Mouse (Mus musculus) cerebellum, postnatal 10 days (tissue): ENCODE measurements around the gene Zfp148.
"Not testable (repeated sequence)": the region's sequence is repeated elsewhere in the genome, so short reads cannot be mapped to it uniquely, and the experiment has no call there.

Experiments used
- DNase-seq, 2 experiments: peaks; one replicate each; pipeline ENCODE4 v3.0.0; 2021; ENCODE audit warnings: mixed read lengths in 2 of 2

Zfp148 gene

DNA sequence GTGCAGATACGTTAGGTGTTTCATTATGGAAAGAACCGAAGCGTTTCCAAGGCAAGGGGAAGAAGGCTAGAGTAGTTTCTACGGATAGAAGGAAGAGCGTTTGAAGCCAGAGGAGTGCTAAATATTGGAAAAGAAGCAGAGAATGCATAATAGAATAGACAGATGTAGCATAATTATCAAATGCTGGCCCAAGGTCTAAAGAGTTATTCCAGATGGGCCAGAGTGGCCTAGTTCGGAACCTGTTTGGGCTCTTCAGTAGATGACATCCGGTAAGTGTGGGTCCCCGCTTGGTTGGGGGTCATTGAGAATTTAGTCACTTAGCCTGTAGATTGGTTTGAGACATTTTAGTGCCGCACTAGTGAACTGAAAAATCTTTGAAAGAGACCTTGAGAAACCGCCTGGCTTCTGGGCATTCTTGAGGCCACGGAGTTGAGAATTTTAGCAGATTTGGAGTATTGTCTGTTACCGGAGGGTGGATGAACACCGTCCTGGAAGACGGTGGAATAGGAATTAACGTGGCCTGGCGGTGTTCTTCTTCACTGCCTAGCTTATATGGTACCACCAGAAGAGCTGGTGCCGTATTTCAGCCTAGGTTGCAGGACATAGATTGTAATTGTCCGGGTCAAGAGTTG is 1.1 kb downstream of the Zfp148 start:
- peak; percentile 15 to 49 for DNase-seq

DNA sequence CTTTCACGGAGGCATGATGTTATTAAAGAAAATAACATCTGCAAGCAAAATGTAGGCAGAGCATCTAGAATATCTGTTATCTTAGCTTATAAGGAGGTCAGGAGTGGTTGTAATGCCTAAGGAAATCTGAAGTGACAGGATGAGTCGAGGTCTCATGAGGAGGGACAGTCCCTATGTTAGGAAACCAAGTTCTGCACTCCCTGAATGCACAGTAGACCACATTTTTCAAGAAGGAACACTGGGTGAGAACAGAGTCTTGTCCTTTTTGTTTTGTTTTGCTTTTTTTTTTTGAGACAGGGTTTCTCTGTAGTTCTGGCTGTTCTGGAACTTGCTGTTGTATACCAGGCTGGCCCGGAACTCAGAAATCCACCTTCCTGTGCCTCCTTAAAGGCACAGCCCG is 1.7 kb downstream of the Zfp148 start:
- DNase-seq = peak in 1 of 2 experiments; percentile 23

DNA sequence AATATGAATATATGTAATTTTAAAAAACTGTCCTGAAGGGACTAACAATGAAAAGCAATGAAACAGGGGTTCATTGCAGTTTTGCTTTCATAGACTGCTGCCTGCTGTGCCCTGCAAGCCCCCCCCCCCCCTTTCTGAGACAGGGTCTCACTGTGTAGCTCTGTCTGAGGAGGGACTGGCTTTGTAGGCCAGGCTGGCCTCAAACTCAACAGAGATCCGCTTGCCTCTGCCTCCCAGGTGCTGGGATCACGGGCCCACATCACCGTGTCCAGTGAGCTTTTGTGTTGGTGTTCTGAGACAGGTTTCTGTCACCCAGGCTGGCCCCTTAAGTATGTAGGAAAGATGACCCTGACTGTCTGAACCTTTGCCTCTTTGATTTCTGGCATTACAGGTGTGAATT is 2.9 kb downstream of the Zfp148 start:
- no peak for DNase-seq

- DNase-seq = not testable (repeated sequence)
Observed at GRCm38 (mm10) chr16:33384057-33384456, 3.4 kb downstream of the Zfp148 start.

- DNase-seq = no peak
Observed at GRCm38 (mm10) chr16:33387013-33387412, 6.4 kb downstream of the Zfp148 start.

GRCm38 (mm10) chr16:33387420-33387819 is 6.8 kb downstream of the Zfp148 start:
- no peak for DNase-seq

DNA sequence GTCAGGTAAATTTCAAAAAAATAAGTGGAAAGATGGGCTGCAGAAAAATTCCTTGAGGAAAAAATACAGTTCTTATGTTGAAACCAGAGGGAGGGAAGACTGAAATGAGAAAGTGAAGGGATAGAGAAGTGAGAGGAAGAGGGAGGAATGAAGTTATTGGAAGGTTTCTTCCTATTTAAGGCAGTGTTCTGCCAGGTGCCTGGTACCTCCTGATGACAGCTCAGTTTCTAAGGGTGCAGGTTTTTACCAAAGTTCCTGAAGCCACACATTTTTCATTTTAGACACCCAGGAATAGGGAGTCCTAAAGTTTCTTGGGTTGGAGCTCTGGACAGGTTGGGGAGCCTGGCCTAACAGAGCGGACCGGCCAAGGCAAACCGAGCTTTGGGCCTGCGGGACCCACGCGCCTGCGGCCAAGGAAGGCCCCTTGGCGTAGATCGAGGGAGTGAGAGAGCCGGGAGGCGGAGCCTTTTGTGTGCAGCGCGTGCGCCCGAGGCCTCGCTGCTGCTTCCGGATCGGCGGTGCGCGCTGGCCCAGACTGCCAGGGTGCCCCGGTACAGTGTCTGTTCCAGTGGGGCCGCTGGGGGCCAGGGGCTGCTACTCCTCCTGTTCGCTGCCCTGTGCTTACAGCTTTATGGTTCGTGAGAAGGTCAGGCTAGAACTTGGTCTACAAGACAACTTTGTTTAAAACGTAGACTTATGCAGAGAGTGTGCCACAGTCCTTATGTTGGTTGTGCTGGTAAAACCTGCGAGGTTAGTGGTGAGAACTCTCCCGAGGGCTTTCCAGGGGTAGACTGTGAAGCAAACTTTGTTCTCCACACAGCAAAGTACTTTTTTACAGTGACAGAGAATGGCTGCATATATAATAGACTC is 19.5 kb downstream of the Zfp148 start:
- peak; percentile 64 to 73 for DNase-seq

DNA sequence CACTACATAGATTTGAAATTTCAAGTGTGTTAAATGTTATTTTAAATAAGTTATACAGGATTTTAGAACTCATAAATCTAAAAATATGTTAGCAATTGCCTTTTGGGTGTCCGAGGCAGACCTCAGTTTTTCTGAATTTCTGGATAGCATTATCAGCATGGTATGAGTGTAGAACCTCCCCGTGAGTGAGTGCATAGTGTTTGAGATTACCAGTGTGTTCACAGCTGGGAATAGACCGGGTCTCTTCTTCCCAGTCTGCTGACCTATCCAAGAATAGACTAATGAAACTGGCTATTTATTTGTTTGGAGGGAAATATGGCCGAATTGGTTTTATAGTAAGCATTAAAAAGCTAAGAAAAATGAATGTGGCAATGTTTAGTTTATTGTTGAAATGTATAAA is 20.3 kb downstream of the Zfp148 start:
- DNase-seq = no peak

DNA sequence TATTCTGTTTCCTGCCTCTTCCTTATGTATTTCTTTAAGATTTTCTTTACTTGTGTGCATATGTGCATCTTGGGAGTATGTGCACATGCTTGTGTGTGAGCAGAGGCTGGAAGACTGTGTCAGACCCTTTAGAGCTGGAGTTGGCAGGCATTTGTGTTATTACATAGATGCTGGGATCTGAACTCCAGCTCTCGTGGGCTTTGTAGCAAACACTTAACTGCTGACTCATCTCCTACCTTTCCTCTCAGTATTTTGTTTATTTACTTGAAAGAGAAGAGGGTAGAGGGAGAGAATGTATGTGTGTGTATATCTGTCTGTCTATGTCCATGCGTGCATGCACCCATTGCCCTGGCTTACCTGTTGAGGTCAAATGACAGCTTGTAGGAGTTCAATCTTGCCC is 22.6 kb downstream of the Zfp148 start:
- DNase-seq = no peak

GRCm38 (mm10) chr16:33404055-33404454 is 23.4 kb downstream of the Zfp148 start:
- DNase-seq = no peak

GRCm38 (mm10) chr16:33405487-33405886 is 24.9 kb downstream of the Zfp148 start:
- no peak for DNase-seq

DNA sequence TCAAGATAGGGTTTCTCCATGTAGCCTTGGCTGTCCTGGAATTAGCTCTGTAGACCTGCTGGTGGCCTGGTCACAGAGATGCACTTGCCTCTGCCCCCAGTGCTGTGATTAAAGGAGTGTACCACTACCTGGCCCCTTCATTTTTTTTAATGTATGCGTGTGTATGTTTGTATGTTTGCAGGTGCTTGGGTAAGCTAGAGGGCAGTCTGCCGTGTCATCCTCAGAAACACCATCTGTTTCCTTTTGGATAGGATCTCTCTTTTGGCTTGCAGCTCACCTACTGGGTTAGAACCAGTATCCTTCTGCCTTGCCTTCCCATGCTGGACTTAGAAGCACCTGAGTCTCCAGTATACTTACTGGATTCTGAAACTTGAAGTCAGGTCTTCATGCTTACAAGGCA is 29.5 kb downstream of the Zfp148 start:
- DNase-seq = peak; percentile 62 to 69

- no peak for DNase-seq
Observed at GRCm38 (mm10) chr16:33410605-33411004, 30.0 kb downstream of the Zfp148 start.

DNA sequence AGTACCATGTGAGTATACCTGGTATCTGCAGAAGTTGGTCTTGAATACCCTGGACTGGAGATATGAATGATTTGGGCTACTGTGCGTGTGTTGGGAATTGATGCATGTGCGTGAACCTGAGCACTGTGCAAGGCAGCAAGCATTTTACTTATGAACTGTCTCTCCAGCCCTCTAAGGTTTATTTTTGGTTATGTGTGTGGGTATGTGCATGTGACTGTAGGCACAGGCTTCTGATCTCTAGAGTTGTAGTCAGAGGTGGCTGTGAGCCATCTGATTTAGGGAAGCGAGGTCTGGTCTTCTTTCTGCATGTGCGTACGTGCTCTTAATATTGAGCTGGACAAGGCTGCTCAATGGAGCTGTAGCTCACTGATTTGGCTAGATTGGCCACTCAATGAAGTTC is 33.6 kb downstream of the Zfp148 start:
- no peak for DNase-seq

DNA sequence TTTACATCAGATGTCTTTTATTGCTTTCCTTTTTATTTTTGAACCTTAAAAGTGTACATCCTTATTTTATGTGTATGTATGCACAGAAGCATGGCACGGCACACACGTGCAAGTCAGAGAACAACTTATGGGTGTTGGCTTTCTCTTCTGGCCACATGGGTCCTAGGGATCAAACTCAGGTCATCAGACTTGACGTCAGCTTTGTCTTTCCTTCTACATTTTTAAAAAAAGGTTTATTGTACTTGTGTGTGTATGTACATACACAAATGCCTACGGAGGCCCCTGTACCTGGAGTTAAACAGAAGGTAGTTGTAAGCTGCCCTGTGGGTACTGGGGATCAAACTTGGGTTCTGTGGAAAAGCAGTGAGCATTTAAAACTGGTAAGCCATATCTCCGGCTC is 35.0 kb downstream of the Zfp148 start:
- no peak for DNase-seq

DNA sequence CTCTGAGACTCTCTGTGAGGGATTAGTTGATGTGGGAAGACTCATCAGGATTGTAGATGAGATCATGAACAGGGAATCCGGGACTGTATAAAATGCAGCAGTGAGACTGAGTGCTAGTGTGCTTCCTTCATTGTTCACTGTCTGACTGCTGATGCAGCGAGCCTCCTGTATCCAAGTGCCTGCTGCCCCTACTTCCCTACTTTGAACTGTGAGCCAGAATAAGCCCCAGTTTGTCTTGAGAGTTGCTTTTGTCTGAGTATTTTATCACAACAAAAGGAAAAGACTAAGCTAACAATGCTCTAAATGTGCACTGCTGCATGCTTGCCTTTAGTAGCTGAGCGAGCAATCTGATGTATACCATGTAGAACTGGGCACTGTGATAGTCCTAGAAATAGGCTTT is 47.7 kb downstream of the Zfp148 start:
- no peak for DNase-seq

DNA sequence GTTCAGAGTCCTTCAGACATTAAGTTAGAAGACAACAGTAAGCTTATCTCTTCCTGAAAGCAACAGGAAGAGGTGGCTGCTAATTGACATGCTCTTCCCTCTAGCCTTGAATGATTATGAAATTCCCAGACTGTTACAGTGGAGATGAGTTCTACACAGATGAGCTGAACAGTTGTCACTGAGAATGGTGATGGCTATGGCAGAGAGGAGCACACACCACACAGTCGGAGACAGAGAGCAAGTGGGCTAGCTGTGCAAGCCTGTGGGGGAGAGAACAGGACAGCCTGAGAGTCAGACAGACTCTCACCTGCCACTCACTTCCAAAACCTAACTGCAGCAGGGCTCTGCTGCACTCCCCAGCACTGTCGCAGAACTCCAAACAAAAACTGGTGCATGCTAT is 51.0 kb downstream of the Zfp148 start:
- DNase-seq = no peak

DNA sequence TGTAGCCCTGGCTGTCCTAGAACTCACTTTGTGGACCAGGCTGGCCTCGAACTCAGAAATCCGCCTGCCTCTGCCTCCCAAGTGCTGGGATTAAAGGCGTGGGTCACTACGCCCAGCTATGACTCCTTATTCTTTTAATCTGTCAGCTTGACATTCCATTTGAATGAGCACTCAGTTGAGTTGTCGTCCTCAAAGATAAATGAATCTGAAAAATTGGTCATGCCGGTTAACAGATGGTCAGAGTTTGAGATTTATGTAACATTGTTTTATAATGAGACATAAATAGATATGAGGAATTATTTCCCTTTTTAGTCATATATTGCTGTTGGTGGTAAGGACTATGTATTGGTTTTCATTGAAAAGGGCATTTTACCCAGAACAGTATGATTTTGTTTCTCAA is 60.4 kb downstream of the Zfp148 start:
- no peak for DNase-seq

GRCm38 (mm10) chr16:33446830-33447229 is 66.2 kb downstream of the Zfp148 start:
- peak; percentile 7 to 12 for DNase-seq

DNA sequence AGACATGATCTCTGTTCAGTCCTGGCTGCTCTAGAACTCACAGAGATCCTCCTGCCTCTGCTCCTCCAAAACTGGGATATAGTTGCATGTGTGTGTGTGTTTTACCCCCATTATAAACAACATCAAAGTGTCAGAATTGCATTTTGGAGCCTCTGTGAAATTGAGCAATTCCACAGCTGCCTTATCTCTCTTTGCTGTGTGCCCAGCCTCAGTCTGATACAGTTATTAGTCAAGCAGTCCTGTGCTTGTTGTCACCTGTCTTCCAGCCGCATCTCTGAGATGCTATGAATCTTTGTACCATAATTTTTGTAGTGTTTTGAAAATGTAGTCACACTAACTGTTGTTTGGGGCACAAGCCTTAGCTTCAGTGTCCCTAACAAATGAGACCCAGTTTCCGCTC is 73.2 kb downstream of the Zfp148 start:
- DNase-seq = no peak

- no peak for DNase-seq
Observed at GRCm38 (mm10) chr16:33454306-33454705, 73.7 kb downstream of the Zfp148 start.

- no peak for DNase-seq
Observed at GRCm38 (mm10) chr16:33455263-33455910, 74.8 kb downstream of the Zfp148 start.

DNA sequence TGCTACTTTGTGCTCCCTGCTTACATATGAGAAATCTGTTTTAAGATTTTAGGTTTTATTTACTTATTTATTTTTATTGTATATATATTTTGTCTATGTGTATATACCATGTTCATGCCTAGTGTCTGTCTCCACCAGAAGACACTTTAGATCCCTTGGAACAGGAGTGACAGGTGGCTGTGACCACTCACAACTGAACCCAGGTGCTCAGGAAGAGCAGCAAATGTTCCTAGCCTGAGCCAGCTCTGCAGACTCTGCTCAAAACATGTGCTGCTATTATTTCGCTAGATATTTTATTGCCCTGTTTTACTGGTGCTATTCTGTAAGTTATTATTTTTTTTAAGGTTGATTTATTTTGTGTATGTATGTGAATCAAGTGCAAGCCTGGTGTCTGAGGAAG is 78.5 kb downstream of the Zfp148 start:
- no peak for DNase-seq

DNA sequence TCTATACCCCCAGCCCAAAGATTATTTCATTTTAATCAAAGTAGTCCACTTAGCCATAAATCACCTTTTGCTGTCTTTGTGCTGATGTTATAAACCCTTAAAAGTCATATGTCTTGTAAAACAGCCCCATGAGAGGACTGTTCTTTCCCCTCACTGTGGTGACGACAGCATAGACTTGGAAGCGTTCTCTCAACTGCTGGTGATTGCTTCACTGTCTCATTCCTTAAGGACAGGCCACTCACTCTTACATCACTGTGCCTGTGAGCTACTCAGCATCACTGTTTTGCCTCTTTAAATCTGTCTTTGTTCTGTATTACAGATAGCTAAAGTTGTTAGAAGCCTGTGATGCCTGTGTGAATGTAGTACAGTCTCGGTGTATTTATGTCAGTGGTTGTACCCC is 80.8 kb downstream of the Zfp148 start:
- DNase-seq = no peak
